Mouse (Mus musculus) liver, postnatal 0 days (tissue): ENCODE measurements around the gene Zbtb49. TPM values are rescaled to one million over a fixed set of nuclear protein-coding genes. Genes with fewer than 3 reads are reported as not detected.
A peak's percentile ranks its signal among the peaks of the same experiment; 100 is the strongest.

Source experiments
- ATAC-seq: fragments of 200-750 bp; cut with Nextera tagmentation; 2 replicates; pipeline ENCODE4 v1.8.0; 2017; ENCODE audit warnings: mild to moderate bottlenecking, moderate library complexity
- DNase-seq: peaks from one replicate; pipeline ENCODE4 v3.0.0-alpha.2; 2016
- H3K27ac ChIP-seq: fragments of 300-500 bp; sonication (generic); 2 replicates; pipeline ENCODE4 v1.5.1; 2014; ENCODE audit warnings: antibody characterized with exemption, moderate library complexity, mild to moderate bottlenecking, low read depth
- H3K27me3 ChIP-seq: fragments of 300-500 bp; sonication (generic); 2 replicates; pipeline ENCODE4 v1.6.1; 2014; ENCODE audit warnings: low read length, control low read depth, mixed read lengths; ENCODE audit not compliant: insufficient read depth
- H3K36me3 ChIP-seq: fragments of 300-500 bp; sonication (generic); replicated peaks from 2 replicates; pipeline ENCODE4 v1.6.1; 2014; ENCODE audit warnings: mild to moderate bottlenecking, control low read depth, low read length, moderate library complexity, mixed read lengths; ENCODE audit not compliant: insufficient read depth
- H3K4me1 ChIP-seq: fragments of 300-500 bp; sonication (generic); 2 replicates; pipeline ENCODE4 v1.6.1; 2014; ENCODE audit warnings: antibody characterized with exemption, mild to moderate bottlenecking, control low read depth; ENCODE audit not compliant: insufficient read depth
- H3K4me2 ChIP-seq: fragments of 300-500 bp; sonication (generic); 2 replicates; pipeline ENCODE4 v1.6.1; 2014; ENCODE audit warnings: low read depth, mild to moderate bottlenecking, low read length, moderate library complexity, mixed read lengths
- H3K4me3 ChIP-seq: fragments of 300-500 bp; sonication (generic); 2 replicates; pipeline ENCODE4 v1.5.1; 2014; ENCODE audit warnings: low read depth, low read length
- H3K9ac ChIP-seq: fragments of 300-500 bp; sonication (generic); replicated peaks from 2 replicates; pipeline ENCODE4 v1.6.1; 2014; ENCODE audit warnings: mild to moderate bottlenecking, moderate library complexity
- H3K9me3 ChIP-seq: fragments of 300-500 bp; sonication (generic); 2 replicates; pipeline ENCODE4 v1.6.1; 2016; ENCODE audit warnings: mild to moderate bottlenecking, control low read depth, low read length, mixed read lengths
- CTCF ChIP-seq: sonication (generic); IDR thresholded peaks from 2 replicates; pipeline ENCODE4 v1.5.1; 2016; ENCODE audit warnings: antibody characterized with exemption, low read depth
- EP300 ChIP-seq: IDR thresholded peaks from 2 replicates; pipeline ENCODE4 v1.6.1; 2016; ENCODE audit warnings: antibody characterized with exemption, low read depth, mild to moderate bottlenecking
- WGBS: fragments of 180-500 bp; shearing (Covaris S2); extraction: QIAGEN DNeasy Blood & Tissue Kit; methylation state at CpG from one replicate; pipeline ENCODE4 v1.1.7; 2014; ENCODE audit not compliant: insufficient replicate concordance; 5-methylcytosine and 5-hydroxymethylcytosine counted together
- polyA plus RNA-seq: library from polyadenylated mRNA; unstranded; fragments of >200 nt; fragmentation: Nextera tagmentation; extraction: Ambion mirVana; gene quantifications from 2 replicates; pipeline ENCODE4 v1.2.1, GENCODE M21; 2015

Gene Zbtb49
- polyA plus RNA-seq, 1 experiment from 2014 or later, result 1.8 TPM

GRCm38 (mm10) chr5:38255644-38256043 lies 35.4 kb upstream of the Zbtb49 start:
- peaks cover 2% of the 10 kb centered on the region; the same call in 1 of the 2 replicates for H3K4me1 ChIP-seq
- H3K27ac ChIP-seq, result no peak overlapping the region
- 34% methylated on average over 3 of the region's 3 CpGs for WGBS
- H3K4me2 ChIP-seq, result no peak overlapping the region
- H3K36me3 ChIP-seq, result no peaks in the 10 kb centered on the region
- H3K9me3 ChIP-seq, result no peaks in the 10 kb centered on the region
- TF ChIP-seq CTCF (no peak), EP300 (no peak)
- ATAC-seq, result no peak
- H3K27me3 ChIP-seq, result no peaks in the 10 kb centered on the region
- no peak overlapping the region for H3K9ac ChIP-seq
- no peak overlapping the region for H3K4me3 ChIP-seq
- no peak for DNase-seq

- Histone ChIP-seq H3K9ac (no peak overlapping the region), H3K4me2 (no peak overlapping the region), H3K36me3 (no peaks in the 10 kb centered on the region), H3K9me3 (no peaks in the 10 kb centered on the region), H3K4me3 (no peak overlapping the region), H3K27me3 (no peaks in the 10 kb centered on the region), H3K4me1 (0 out of 2 replicates have a peak, but pooled peaks cover 2% of the 10 kb centered on the region), H3K27ac (no peak overlapping the region)
- WGBS, result 33% methylated on average over 4 of the region's 4 CpGs
- peak; percentile 55 for TF ChIP-seq CTCF
- TF ChIP-seq EP300, result no peak
- DNase-seq (no peak), ATAC-seq (no peak)
These were observed 34.9 kb upstream of the Zbtb49 start for GRCm38 (mm10) chr5:38255195-38255594.

- no peak for ATAC-seq
- Histone ChIP-seq H3K4me2 (no peak overlapping the region), H3K27me3 (no peaks in the 10 kb centered on the region), H3K27ac (no peak overlapping the region), H3K4me3 (no peak overlapping the region), H3K9me3 (no peaks in the 10 kb centered on the region), H3K9ac (no peak overlapping the region), H3K36me3 (no peaks in the 10 kb centered on the region), H3K4me1 (peaks cover 3% of the 10 kb centered on the region; the same call in 1 of the 2 replicates)
- WGBS, result 77% methylated on average over 6 of the region's 6 CpGs
- TF ChIP-seq CTCF (no peak), EP300 (no peak)
- DNase-seq, result no peak
These were observed 21.7 kb upstream of the Zbtb49 start for GRCm38 (mm10) chr5:38241966-38242365.

GRCm38 (mm10) chr5:38241473-38241834 lies 21.2 kb upstream of the Zbtb49 start:
- no peaks in the 10 kb centered on the region for H3K9me3 ChIP-seq
- H3K36me3 ChIP-seq, result no peaks in the 10 kb centered on the region
- peaks cover 3% of the 10 kb centered on the region; the same call in 1 of the 2 replicates for H3K4me1 ChIP-seq
- H3K27ac ChIP-seq, result no peak overlapping the region
- no peak for DNase-seq
- TF ChIP-seq EP300 (no peak), CTCF (no peak)
- H3K4me3 ChIP-seq, result no peak overlapping the region
- WGBS, result 80% methylated on average over 3 of the region's 3 CpGs
- no peak for ATAC-seq
- no peak overlapping the region for H3K4me2 ChIP-seq
- no peak overlapping the region for H3K9ac ChIP-seq
- H3K27me3 ChIP-seq, result no peaks in the 10 kb centered on the region

- Histone ChIP-seq H3K4me3 (no peak overlapping the region), H3K9ac (no peak overlapping the region), H3K27ac (no peak overlapping the region), H3K9me3 (no peaks in the 10 kb centered on the region), H3K27me3 (no peaks in the 10 kb centered on the region), H3K36me3 (no peaks in the 10 kb centered on the region), H3K4me1 (peaks cover 3% of the 10 kb centered on the region; the same call in 1 of the 2 replicates), H3K4me2 (no peak overlapping the region)
- no peak for ATAC-seq
- TF ChIP-seq CTCF (no peak), EP300 (no peak)
- no peak for DNase-seq
- 59% methylated on average over 5 of the region's 5 CpGs for WGBS
These were observed 20.6 kb upstream of the Zbtb49 start for GRCm38 (mm10) chr5:38240727-38241472.

GRCm38 (mm10) chr5:38236627-38237026 lies 16.4 kb upstream of the Zbtb49 start:
- Histone ChIP-seq H3K4me1 (peaks cover 3% of the 10 kb centered on the region; the same call in 1 of the 2 replicates), H3K4me2 (no peak overlapping the region), H3K9me3 (no peaks in the 10 kb centered on the region), H3K27me3 (no peaks in the 10 kb centered on the region), H3K9ac (no peak overlapping the region), H3K4me3 (no peak overlapping the region), H3K27ac (no peak overlapping the region), H3K36me3 (peaks cover 23% of the 10 kb centered on the region)
- WGBS, result 80% methylated on average over 2 of the region's 2 CpGs
- ATAC-seq (no peak), DNase-seq (no peak)
- peak; percentile 48 for TF ChIP-seq CTCF
- TF ChIP-seq EP300, result no peak
